ENCODE assay signal across 26 mouse cellular contexts in genomic region chr4:137652835-137653346, GRCm38 (mm10). TPM values are rescaled to one million over a fixed set of nuclear protein-coding genes. Genes with fewer than 3 reads are reported as not detected.
DNase-seq lines count a peak whose midpoint lies in the region; ATAC-seq and TF ChIP-seq lines count a peak whose summit lies in the region.
"Had no signal": no experiment of that assay in that cellular context is flagged by ENCODE, and none has a peak within 500 bp of the region (broad histone marks: within the 10 kb centered on the region; RNA-seq: fewer than 3 reads in every experiment).

No protein-coding gene starts in this region.

- H3K27ac ChIP-seq in embryonic facial prominence, embryonic 15.5 days (replicated peaks), result 0 out of 2 replicates have a peak overlapping the region, but pooled peaks have one; percentile 5
- no peak overlapping the region for H3K27ac ChIP-seq in embryonic facial prominence, embryonic 10.5 days (replicated peaks)
- no peak overlapping the region for H3K27ac ChIP-seq in liver, adult 2 months (replicated peaks; ENCODE audit: insufficient read depth, low read depth, low read length)
- no peak overlapping the region for H3K27ac ChIP-seq in stomach, embryonic 16.5 days (ENCODE audit: low read length)
- H3K27ac ChIP-seq: forebrain, embryonic 12.5 days; hindbrain, embryonic 10.5 days; hindbrain, embryonic 15.5 days; left cerebral cortex, adult 2 months; limb, embryonic 13.5 days; lung, embryonic 15.5 days; midbrain, embryonic 10.5 days; midbrain, embryonic 15.5 days; neural tube, embryonic 15.5 days had no signal

- H3K79me2 ChIP-seq in liver, adult 2 months (ENCODE audit: control insufficient read depth, insufficient read depth, low read length), result no peaks in the 10 kb centered on the region

- H3K4me1 ChIP-seq in embryonic facial prominence, embryonic 15.5 days, result no peaks in the 10 kb centered on the region
- no peaks in the 10 kb centered on the region for H3K4me1 ChIP-seq in embryonic facial prominence, embryonic 10.5 days
- H3K4me1 ChIP-seq in liver, adult 2 months (ENCODE audit: control insufficient read depth, insufficient read depth, low read length), result peaks cover 13% of the 10 kb centered on the region
- H3K4me1 ChIP-seq in stomach, embryonic 16.5 days (ENCODE audit: control insufficient read depth, insufficient read depth, low read length), result no peaks in the 10 kb centered on the region
- H3K4me1 ChIP-seq: forebrain, embryonic 12.5 days; hindbrain, embryonic 10.5 days; hindbrain, embryonic 15.5 days; limb, embryonic 13.5 days; lung, embryonic 15.5 days; midbrain, embryonic 10.5 days; midbrain, embryonic 15.5 days; neural tube, embryonic 15.5 days had no signal

- no peak for DNase-seq in embryonic facial prominence, embryonic 10.5 days (ENCODE audit: low spot score)
- DNase-seq in liver, adult 2 months (ENCODE audit: extremely low read depth, low read depth, low spot score), result peak; percentile 53
- DNase-seq in liver, result no peak
- peak; percentile 42 for DNase-seq in gonadal fat pad, adult 2 months (ENCODE audit: low read depth)
- DNase-seq in spleen, adult 12 weeks (ENCODE audit: low spot score), result no peak
- DNase-seq: adrenal gland, postnatal 25 days; cerebellum, adult 11-12 months; cerebellum, adult 9-11 months; forebrain, postnatal 0 days; heart, postnatal 14 days; kidney, adult 11 months; kidney, postnatal 25 days; thymus, postnatal 4 days had no signal

- no peak for TF ChIP-seq CTCF in liver, adult 2 months (IDR thresholded peaks at IDR 0.05; ENCODE audit: low read depth, low read length)

- no peak for TF ChIP-seq POLR2A in liver, adult 2 months (IDR thresholded peaks at IDR 0.05; ENCODE audit: extremely low read depth, insufficient read depth, low read length)

- no peaks in the 10 kb centered on the region for H3K27me3 ChIP-seq in embryonic facial prominence, embryonic 15.5 days
- no peaks in the 10 kb centered on the region for H3K27me3 ChIP-seq in embryonic facial prominence, embryonic 10.5 days (replicated peaks; ENCODE audit: low read depth, poor library complexity, severe bottlenecking)
- H3K27me3 ChIP-seq in liver, adult 2 months (ENCODE audit: control insufficient read depth, insufficient read depth, low read length), result no peaks in the 10 kb centered on the region
- H3K27me3 ChIP-seq in stomach, embryonic 16.5 days (ENCODE audit: control insufficient read depth, insufficient read depth, low read length), result no peaks in the 10 kb centered on the region
- H3K27me3 ChIP-seq: forebrain, embryonic 12.5 days; hindbrain, embryonic 15.5 days; limb, embryonic 13.5 days; lung, embryonic 15.5 days; midbrain, embryonic 15.5 days; neural tube, embryonic 15.5 days had no signal

- H3K9me3 ChIP-seq in embryonic facial prominence, embryonic 15.5 days (replicated peaks), result no peaks in the 10 kb centered on the region
- no peaks in the 10 kb centered on the region for H3K9me3 ChIP-seq in embryonic facial prominence, embryonic 10.5 days
- H3K9me3 ChIP-seq in stomach, embryonic 16.5 days (replicated peaks; ENCODE audit: control insufficient read depth, low read length), result no peaks in the 10 kb centered on the region
- H3K9me3 ChIP-seq: forebrain, embryonic 12.5 days; G1E; hindbrain, embryonic 10.5 days; hindbrain, embryonic 15.5 days; limb, embryonic 13.5 days; lung, embryonic 15.5 days; midbrain, embryonic 10.5 days; midbrain, embryonic 15.5 days; neural tube, embryonic 15.5 days had no signal

- H3K4me2 ChIP-seq in embryonic facial prominence, embryonic 15.5 days (replicated peaks), result no peak overlapping the region
- H3K4me2 ChIP-seq in stomach, embryonic 16.5 days (ENCODE audit: low read depth, low read length), result no peak overlapping the region
- H3K4me2 ChIP-seq: forebrain, embryonic 12.5 days; hindbrain, embryonic 15.5 days; limb, embryonic 13.5 days; lung, embryonic 15.5 days; midbrain, embryonic 15.5 days; neural tube, embryonic 15.5 days had no signal

- peaks cover 90% of the 10 kb centered on the region for H3K36me3 ChIP-seq in embryonic facial prominence, embryonic 15.5 days
- H3K36me3 ChIP-seq in embryonic facial prominence, embryonic 10.5 days (replicated peaks), result peaks cover 100% of the 10 kb centered on the region
- H3K36me3 ChIP-seq in liver, adult 2 months (ENCODE audit: control insufficient read depth, insufficient read depth, low read length), result peaks cover 55% of the 10 kb centered on the region
- H3K36me3 ChIP-seq in stomach, embryonic 16.5 days (ENCODE audit: control insufficient read depth, insufficient read depth, low read length), result peaks cover 10% of the 10 kb centered on the region

- 83% methylated on average over 5 of the region's 5 CpGs for WGBS in embryonic facial prominence, embryonic 15.5 days
- WGBS in embryonic facial prominence, embryonic 10.5 days, result 96% methylated on average over 5 of the region's 5 CpGs
- WGBS in liver, adult 2 months, result 48% methylated on average over 5 of the region's 5 CpGs
- 74% methylated on average over 5 of the region's 5 CpGs for WGBS in stomach, embryonic 16.5 days

- H3K9ac ChIP-seq in embryonic facial prominence, embryonic 15.5 days, result no peak overlapping the region
- no peak overlapping the region for H3K9ac ChIP-seq in liver, adult 2 months (ENCODE audit: low read depth, low read length)
- no peak overlapping the region for H3K9ac ChIP-seq in stomach, embryonic 16.5 days (ENCODE audit: low read length)
- H3K9ac ChIP-seq: forebrain, embryonic 12.5 days; forebrain, postnatal 0 days; hindbrain, embryonic 15.5 days; limb, embryonic 13.5 days; lung, embryonic 15.5 days; midbrain, embryonic 15.5 days; neural tube, embryonic 15.5 days had no signal

- ATAC-seq in embryonic facial prominence, embryonic 15.5 days (ENCODE audit: insufficient number of reproducible peaks, low FRiP score, low TSS enrichment, low read depth), result no peak
- peak; percentile 39; the same call in 1 of the 2 replicates for ATAC-seq in stomach, embryonic 16.5 days (ENCODE audit: insufficient read depth, low FRiP score)
- ATAC-seq: forebrain, postnatal 0 days; inflammation-experienced regulatory T-cells, adult 6 months; midbrain, embryonic 15.5 days had no signal

- no peak overlapping the region for H3K4me3 ChIP-seq in embryonic facial prominence, embryonic 15.5 days (replicated peaks)
- no peak overlapping the region for H3K4me3 ChIP-seq in embryonic facial prominence, embryonic 10.5 days
- H3K4me3 ChIP-seq in liver, adult 2 months (ENCODE audit: insufficient read depth, low read depth, low read length), result no peak overlapping the region
- no peak overlapping the region for H3K4me3 ChIP-seq in stomach, embryonic 16.5 days (replicated peaks; ENCODE audit: low read length)
- H3K4me3 ChIP-seq: forebrain, embryonic 12.5 days; hindbrain, embryonic 10.5 days; hindbrain, embryonic 15.5 days; left cerebral cortex, adult 2 months; limb, embryonic 13.5 days; lung, embryonic 15.5 days; midbrain, embryonic 10.5 days; midbrain, embryonic 15.5 days; neural tube, embryonic 15.5 days had no signal

RNA-seq across cellular contexts. Expression of gene Rap1gap, which starts 11.6 kb away (rescaled TPM):
- 16.4 and 19.9 TPM in 2 replicates for polyA plus RNA-seq in embryonic facial prominence, embryonic 15.5 days (2015; fragmentation: Nextera tagmentation; extraction: Ambion mirVana)
- 3.8 and 6.9 TPM in 2 replicates for polyA plus RNA-seq in embryonic facial prominence, embryonic 10.5 days (2016; fragmentation: Nextera tagmentation; extraction: Ambion mirVana)
- total RNA-seq in liver, adult 2 months (2014; rRNA removed), result 2.9 and 5.2 TPM in 2 replicates
- 5.8 and 11.5 TPM in 2 replicates for polyA plus RNA-seq in liver, adult 2 months (2012; rRNA removed)
- 6.5 and 8.7 TPM in 2 replicates for polyA plus RNA-seq in gonadal fat pad, adult 2 months (2012; rRNA removed)
- 58.1 and 64.6 TPM in 2 replicates for polyA plus RNA-seq in stomach, embryonic 16.5 days (2015; fragmentation: Nextera tagmentation; extraction: Ambion mirVana)
- total RNA-seq: G1E had no signal
- polyA plus RNA-seq: G1E had no signal

RNA-seq across cellular contexts. Expression of gene Usp48, which starts 59.3 kb away (rescaled TPM):
- 70.6 and 71.4 TPM in 2 replicates for polyA plus RNA-seq in embryonic facial prominence, embryonic 15.5 days (2015; fragmentation: Nextera tagmentation; extraction: Ambion mirVana)
- polyA plus RNA-seq in embryonic facial prominence, embryonic 10.5 days (2016; fragmentation: Nextera tagmentation; extraction: Ambion mirVana), result 79.1 and 81.7 TPM in 2 replicates
- total RNA-seq in liver, adult 2 months (2014; rRNA removed), result 19.6 and 24.7 TPM in 2 replicates
- 15.1 and 21.8 TPM in 2 replicates for polyA plus RNA-seq in liver, adult 2 months (2012; rRNA removed)
- polyA plus RNA-seq in gonadal fat pad, adult 2 months (2012; rRNA removed), result 68.5 and 70.7 TPM in 2 replicates
- polyA plus RNA-seq in stomach, embryonic 16.5 days (2015; fragmentation: Nextera tagmentation; extraction: Ambion mirVana), result 55.8 and 58.3 TPM in 2 replicates

Comparison
In these comparisons a context has a peak if more than half of its experiments do, and no peak if none do; other contexts are left out.
1. DNase-seq: peak in liver, adult 2 months (single experiment) and gonadal fat pad, adult 2 months (single experiment); none in embryonic facial prominence, embryonic 10.5 days (single experiment), liver (single experiment) and spleen, adult 12 weeks (single experiment).